Mouse (Mus musculus) midbrain, embryonic 14.5 days (tissue): ENCODE measurements at regions not wholly inside any gene's neighbourhood (a gene's known extent, or its start where the extent isn't known, plus 50 kb on each side); places are given as distances from the start of the nearest gene placed in this dataset.
A peak's percentile ranks its signal among the peaks of the same experiment; 100 is the strongest.

Experiments
- ATAC-seq: fragments of 200-750 bp; cut with Nextera tagmentation; 2 replicates; pipeline ENCODE4 v1.8.0; 2017; ENCODE audit warnings: moderate number of reproducible peaks, moderate library complexity; ENCODE audit not compliant: low FRiP score, low TSS enrichment
- DNase-seq: peaks from one replicate; pipeline ENCODE4 v3.0.0-alpha.2; 2015
- H3K27ac ChIP-seq: fragments of 300-500 bp; sonication (generic); replicated peaks from 2 replicates; pipeline ENCODE4 v1.5.1; 2014; ENCODE audit warnings: mild to moderate bottlenecking, low read depth, low read length, moderate library complexity
- H3K27me3 ChIP-seq: fragments of 300-500 bp; sonication (generic); 2 replicates; pipeline ENCODE4 v1.6.1; 2014; ENCODE audit warnings: low read length, control low read depth, mixed read lengths; ENCODE audit not compliant: control insufficient read depth, insufficient read depth
- H3K36me3 ChIP-seq: fragments of 300-500 bp; sonication (generic); 2 replicates; pipeline ENCODE4 v1.6.1; 2014; ENCODE audit warnings: low read length, control low read depth; ENCODE audit not compliant: control insufficient read depth, insufficient read depth
- H3K4me1 ChIP-seq: fragments of 300-500 bp; sonication (generic); 2 replicates; pipeline ENCODE4 v1.6.1; 2014; ENCODE audit warnings: mild to moderate bottlenecking, antibody characterized with exemption, low read length, control low read depth; ENCODE audit not compliant: control insufficient read depth, insufficient read depth
- H3K4me2 ChIP-seq: fragments of 300-500 bp; sonication (generic); 2 replicates; pipeline ENCODE4 v1.6.1; 2014; ENCODE audit warnings: mild to moderate bottlenecking, low read length, moderate library complexity
- H3K4me3 ChIP-seq: fragments of 300-500 bp; sonication (generic); replicated peaks from 2 replicates; pipeline ENCODE4 v1.5.1; 2014; ENCODE audit warnings: low read depth, low read length
- H3K9ac ChIP-seq: fragments of 300-500 bp; sonication (generic); replicated peaks from 2 replicates; pipeline ENCODE4 v1.6.1; 2014; ENCODE audit warnings: mild to moderate bottlenecking, low read length, moderate library complexity
- H3K9me3 ChIP-seq: fragments of 300-500 bp; sonication (generic); 2 replicates; pipeline ENCODE4 v1.6.1; 2016; ENCODE audit warnings: low read length, control low read depth, mixed read lengths; ENCODE audit not compliant: control insufficient read depth
- WGBS: fragments of 180-500 bp; shearing (Covaris S2); extraction: QIAGEN DNeasy Blood & Tissue Kit; methylation state at CpG from one replicate; pipeline ENCODE4 v1.1.7; 2014; 5-methylcytosine and 5-hydroxymethylcytosine counted together

GRCm38 (mm10) chr17:65193341-65193740 lies 347.2 kb downstream of the Tmem232 start:
- Histone ChIP-seq H3K36me3 (no peaks in the 10 kb centered on the region), H3K27me3 (no peaks in the 10 kb centered on the region), H3K4me1 (0 out of 2 replicates have a peak, but pooled peaks cover 3% of the 10 kb centered on the region), H3K9me3 (no peaks in the 10 kb centered on the region), H3K4me2 (no peak overlapping the region), H3K27ac (no peak overlapping the region), H3K9ac (no peak overlapping the region), H3K4me3 (no peak overlapping the region)
- 88% methylated on average over 2 of the region's 2 CpGs for WGBS
- DNase-seq = no peak
- no peak for ATAC-seq

DNA sequence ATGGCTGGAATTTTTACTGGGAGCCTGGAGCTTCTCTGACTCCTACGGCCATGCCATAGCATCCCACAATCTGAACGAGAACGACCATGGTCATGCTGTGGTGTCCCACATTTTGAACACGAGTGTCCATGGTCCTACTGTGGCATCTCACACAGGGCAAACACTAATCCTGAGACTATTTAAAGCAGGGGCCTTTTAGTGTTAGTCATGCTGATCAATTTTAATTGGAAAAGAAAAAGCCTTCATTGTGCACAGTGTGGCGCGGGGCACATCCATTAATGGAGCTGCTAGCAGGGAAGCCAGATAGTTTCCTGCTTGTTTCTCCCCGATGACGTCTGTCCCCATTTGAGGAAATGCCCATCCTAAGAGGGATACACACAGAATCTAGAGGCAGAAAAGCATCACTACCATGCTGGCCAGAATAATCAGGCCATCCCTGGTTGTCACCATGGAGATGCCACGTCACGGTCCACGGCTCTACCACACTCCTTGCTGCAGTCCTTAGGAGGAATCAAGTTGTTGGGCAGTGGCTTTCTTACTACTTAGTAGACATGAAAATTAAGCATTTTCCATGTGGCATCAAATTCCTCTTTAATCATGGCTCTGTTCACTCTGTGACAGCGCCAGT lies 348.0 kb downstream of the Tmem232 start:
- Histone ChIP-seq H3K27ac (no peak overlapping the region), H3K4me3 (no peak overlapping the region), H3K36me3 (no peaks in the 10 kb centered on the region), H3K4me2 (no peak overlapping the region), H3K27me3 (no peaks in the 10 kb centered on the region), H3K9me3 (no peaks in the 10 kb centered on the region), H3K4me1 (0 out of 2 replicates have a peak, but pooled peaks cover 3% of the 10 kb centered on the region), H3K9ac (no peak overlapping the region)
- DNase-seq (peak; percentile 15), ATAC-seq (no peak)
- WGBS = 52% methylated on average over 12 of the region's 12 CpGs

- Histone ChIP-seq H3K27ac (no peak overlapping the region), H3K4me2 (no peak overlapping the region), H3K9me3 (no peaks in the 10 kb centered on the region), H3K9ac (no peak overlapping the region), H3K4me1 (0 out of 2 replicates have a peak, but pooled peaks cover 3% of the 10 kb centered on the region), H3K4me3 (no peak overlapping the region), H3K27me3 (no peaks in the 10 kb centered on the region), H3K36me3 (no peaks in the 10 kb centered on the region)
- no peak for ATAC-seq
- WGBS = 83% methylated on average over 12 of the region's 12 CpGs
- no peak for DNase-seq
These were observed 349.6 kb downstream of the Tmem232 start for GRCm38 (mm10) chr17:65190839-65191591.

DNA sequence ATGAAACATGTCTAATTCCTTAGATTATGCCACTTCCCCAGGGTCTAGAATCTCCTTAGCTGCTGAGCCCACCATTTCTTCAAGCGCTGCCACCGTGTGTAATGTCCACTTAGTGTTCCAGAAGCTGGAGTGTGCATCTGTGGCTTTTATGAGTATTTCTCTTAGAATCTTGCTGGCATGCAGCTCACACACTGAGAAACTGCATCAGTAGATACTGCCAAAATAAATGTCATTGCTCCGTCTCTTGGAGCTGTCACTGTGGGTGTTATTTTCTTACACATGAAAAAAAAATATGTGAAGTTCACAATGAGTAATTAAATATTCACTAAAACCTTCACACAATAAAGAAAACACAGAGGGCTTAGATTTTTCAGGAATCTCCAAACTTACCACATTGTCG lies 345.3 kb upstream of the 4930583I09Rik start:
- H3K4me3 ChIP-seq = no peak overlapping the region
- no peaks in the 10 kb centered on the region for H3K4me1 ChIP-seq
- no peaks in the 10 kb centered on the region for H3K27me3 ChIP-seq
- H3K9me3 ChIP-seq = no peaks in the 10 kb centered on the region
- DNase-seq (no peak), ATAC-seq (no peak)
- no peaks in the 10 kb centered on the region for H3K36me3 ChIP-seq
- H3K4me2 ChIP-seq = no peak overlapping the region
- WGBS = 79% methylated on average over 4 of the region's 4 CpGs
- H3K27ac ChIP-seq = no peak overlapping the region
- H3K9ac ChIP-seq = no peak overlapping the region

DNA sequence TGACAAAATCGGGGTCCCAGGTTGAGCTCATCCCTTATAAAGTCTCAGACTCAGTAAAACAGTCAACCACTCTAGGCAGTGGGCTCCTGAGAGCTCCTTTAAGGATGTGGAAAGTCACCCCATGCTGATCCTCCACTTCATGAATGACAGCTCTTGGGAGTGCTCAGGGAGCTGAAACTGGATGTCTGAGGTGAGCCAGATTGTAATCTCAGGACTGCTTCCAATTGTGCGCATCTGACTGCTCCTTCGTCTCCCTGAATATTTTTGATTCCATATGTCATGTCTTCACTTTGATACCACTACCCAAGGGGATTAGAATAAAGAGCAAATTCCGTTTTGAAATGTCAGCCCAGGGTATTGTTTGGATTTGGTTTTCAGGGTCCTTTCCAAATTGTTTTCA lies 339.9 kb upstream of the 4930583I09Rik start:
- Histone ChIP-seq H3K4me2 (no peak overlapping the region), H3K27ac (no peak overlapping the region), H3K4me3 (no peak overlapping the region), H3K36me3 (no peaks in the 10 kb centered on the region), H3K4me1 (no peaks in the 10 kb centered on the region), H3K9ac (no peak overlapping the region), H3K9me3 (no peaks in the 10 kb centered on the region), H3K27me3 (no peaks in the 10 kb centered on the region)
- DNase-seq = peak; percentile 20
- 58% methylated on average over 4 of the region's 4 CpGs for WGBS
- ATAC-seq = no peak

GRCm38 (mm10) chr17:65174114-65174513 lies 338.2 kb upstream of the 4930583I09Rik start:
- Histone ChIP-seq H3K36me3 (no peaks in the 10 kb centered on the region), H3K9ac (no peak overlapping the region), H3K4me2 (no peak overlapping the region), H3K4me1 (no peaks in the 10 kb centered on the region), H3K9me3 (no peaks in the 10 kb centered on the region), H3K27ac (no peak overlapping the region), H3K4me3 (no peak overlapping the region), H3K27me3 (no peaks in the 10 kb centered on the region)
- WGBS = 47% methylated on average over 6 of the region's 6 CpGs
- ATAC-seq (no peak), DNase-seq (peak; percentile 59)

DNA sequence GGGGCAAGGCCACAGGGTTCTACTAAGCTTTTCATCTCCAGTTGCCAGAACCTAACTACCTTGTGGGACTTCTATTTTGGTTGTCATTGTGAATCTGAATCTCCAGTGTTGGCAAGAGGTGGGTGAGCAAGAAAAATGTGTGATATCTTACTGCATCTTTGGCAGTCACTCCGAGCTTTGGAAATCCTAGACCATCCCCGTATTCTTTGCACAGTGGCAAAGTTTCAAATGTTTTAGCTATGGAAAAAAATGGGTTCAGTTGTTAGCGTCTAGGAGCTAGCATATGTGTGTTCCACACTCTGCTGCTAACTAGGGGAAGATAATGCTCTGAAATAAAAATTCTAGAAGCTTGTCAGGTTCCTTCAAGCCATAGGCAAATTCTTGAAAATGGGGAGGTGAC lies 337.4 kb upstream of the 4930583I09Rik start:
- ATAC-seq (no peak), DNase-seq (no peak)
- no peaks in the 10 kb centered on the region for H3K36me3 ChIP-seq
- H3K9me3 ChIP-seq = no peaks in the 10 kb centered on the region
- no peaks in the 10 kb centered on the region for H3K27me3 ChIP-seq
- H3K4me2 ChIP-seq = no peak overlapping the region
- 94% methylated on average over 3 of the region's 3 CpGs for WGBS
- H3K4me3 ChIP-seq = no peak overlapping the region
- no peak overlapping the region for H3K9ac ChIP-seq
- no peak overlapping the region for H3K27ac ChIP-seq
- H3K4me1 ChIP-seq = no peaks in the 10 kb centered on the region

GRCm38 (mm10) chr17:65170691-65171090 lies 334.8 kb upstream of the 4930583I09Rik start:
- 43% methylated on average over 4 of the region's 4 CpGs for WGBS
- Histone ChIP-seq H3K36me3 (no peaks in the 10 kb centered on the region), H3K27me3 (no peaks in the 10 kb centered on the region), H3K4me1 (no peaks in the 10 kb centered on the region), H3K27ac (peak overlapping the region; percentile 67), H3K9ac (no peak overlapping the region), H3K4me3 (no peak overlapping the region), H3K4me2 (no peak overlapping the region), H3K9me3 (no peaks in the 10 kb centered on the region)
- ATAC-seq (no peak), DNase-seq (peak; percentile 56)
